Mouse (Mus musculus): ENCODE data around the gene Tex13c3.
"Not testable (repeated sequence)": the region's sequence is repeated elsewhere in the genome, so short reads cannot be mapped to it uniquely, and the experiment has no call there.

The Tex13c3 gene

DNA sequence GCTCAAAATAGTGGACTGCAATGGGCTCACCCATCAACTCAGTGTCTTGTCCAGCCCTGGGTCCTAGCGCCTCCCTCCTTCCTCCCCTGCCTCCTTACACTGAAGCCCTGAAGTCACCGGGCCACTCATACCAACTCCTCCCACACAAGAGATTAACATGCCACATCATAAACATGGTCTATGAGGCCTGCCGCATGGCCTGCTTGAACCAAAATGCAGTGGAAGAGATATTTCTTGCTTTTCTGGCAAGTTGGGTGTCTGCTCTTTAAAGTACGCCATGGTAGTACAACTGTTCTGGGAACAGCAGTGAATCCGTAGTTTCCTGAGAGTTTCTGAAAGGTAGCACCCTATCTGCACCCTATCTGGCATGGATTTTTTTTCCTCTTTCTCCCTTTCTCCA, at the start of gene Tex13c3:
Gene Tex13c3, minus strand, starts transcription at position 101 of the 400 bp plus-strand sequence.
- DNase-seq (ENCODE audit: inconsistent age in 2 of 2, low spot score in 1 of 2): not testable (repeated sequence)

- DNase-seq (ENCODE audit: inconsistent age in 2 of 2, low spot score in 1 of 2): no peak
These were observed 8.6 kb upstream of the Tex13c3 start for GRCm38 (mm10) chrX:19489731-19490130.

Data from adrenal gland, adult (tissue).